Mouse (Mus musculus): Measurements from ENCODE around the gene Mypn.

- TF ChIP-seq E2F4 (IDR thresholded peaks at IDR 0.05; ENCODE audit: insufficient read depth) (no peak), POLR2A (IDR thresholded peaks at IDR 0.05; ENCODE audit: insufficient read length, low read depth) (no peak), MAX (IDR thresholded peaks at IDR 0.05; ENCODE audit: low read depth) (no peak)
These were observed 78.4 kb downstream of the Mypn start for GRCm38 (mm10) chr10:63125343-63125742.

Data from myocyte (in vitro differentiated cells).